Mouse (Mus musculus) mouse trophoblast stem cell (cell line): ENCODE results near the gene Clstn1.

Experiments used
- in situ Hi-C, 2 experiments: fragments of 300-500 bp; cut with MseI, MboI; formaldehyde crosslinking; loops; 2 replicates in 1 of 2; 3 replicates in 1 of 2; pipeline ENCODE4 v1.15.1; 2025

The Clstn1 gene

GRCm38 (mm10) chr4:149671175-149671574 lies 84.9 kb downstream of the Clstn1 start:
- in situ Hi-C loops: no loop called here

- in situ Hi-C loops: no loop called here
Measured at GRCm38 (mm10) chr4:149672747-149673146, 86.5 kb downstream of the Clstn1 start.

- in situ Hi-C loops: no loop called here
Measured at GRCm38 (mm10) chr4:149674814-149675377, 88.6 kb downstream of the Clstn1 start.

GRCm38 (mm10) chr4:149675378-149676261 lies 89.4 kb downstream of the Clstn1 start:
- in situ Hi-C loops: no loop called here

- in situ Hi-C loops: no loop called here
Measured at GRCm38 (mm10) chr4:149678006-149678405, 91.7 kb downstream of the Clstn1 start.

- in situ Hi-C loops: no loop called here
Measured at GRCm38 (mm10) chr4:149679056-149679770, 92.9 kb downstream of the Clstn1 start.

- in situ Hi-C loops: no loop called here
Measured at GRCm38 (mm10) chr4:149683875-149684274, 97.6 kb downstream of the Clstn1 start.

- in situ Hi-C loops: no loop called here
Measured at GRCm38 (mm10) chr4:149684841-149685623, 98.8 kb downstream of the Clstn1 start.

- in situ Hi-C loops: no loop called here
Measured at GRCm38 (mm10) chr4:149688861-149689260, 102.6 kb downstream of the Clstn1 start.

GRCm38 (mm10) chr4:149689822-149690700 lies 103.8 kb downstream of the Clstn1 start:
- in situ Hi-C loops: no loop called here

GRCm38 (mm10) chr4:149690828-149691280 lies 104.6 kb downstream of the Clstn1 start:
- in situ Hi-C loops: no loop called here

- in situ Hi-C loops: no loop called here
Measured at GRCm38 (mm10) chr4:149691368-149691767, 105.1 kb downstream of the Clstn1 start.

GRCm38 (mm10) chr4:149696189-149696971 lies 110.1 kb downstream of the Clstn1 start:
- in situ Hi-C loops: no loop called here

- in situ Hi-C loops: no loop called here
Measured at GRCm38 (mm10) chr4:149697506-149698196, 111.4 kb downstream of the Clstn1 start.

- in situ Hi-C loops: no loop called here
Measured at GRCm38 (mm10) chr4:149698197-149698821, 112.0 kb downstream of the Clstn1 start.
